Comparison of ENCODE assay signal across 23 mouse cellular contexts in genomic region chr4:131567241-131567640, GRCm38 (mm10).
"Had no signal": no experiment of that assay in that cellular context is flagged by ENCODE, and none has a peak within 500 bp of the region (broad histone marks: within the 10 kb centered on the region; RNA-seq: fewer than 3 reads in every experiment).

No protein-coding gene starts in this region.

- H3K4me3 ChIP-seq: layer of hippocampus, adult 2 months; limb, embryonic 12.5 days; limb, embryonic 15.5 days; midbrain, embryonic 12.5 days; myocyte; neural tube, embryonic 13.5 days had no signal

- H3K36me3 ChIP-seq: limb, embryonic 12.5 days; limb, embryonic 15.5 days; midbrain, embryonic 12.5 days; neural tube, embryonic 13.5 days had no signal

- H3K27me3 ChIP-seq: limb, embryonic 12.5 days; limb, embryonic 15.5 days; neural tube, embryonic 13.5 days had no signal

- DNase-seq: kidney, adult 2 months; kidney, postnatal 25 days; layer of hippocampus, adult 9-11 months; liver, postnatal 0 days; lung, embryonic 14.5 days; right cerebral cortex, adult 18-20 months; right cerebral cortex, postnatal 14 days; right cerebral cortex, postnatal 4 days; thymus, adult 2 months; thymus, postnatal 14 days; thymus, postnatal 4 days had no signal

- H3K4me1 ChIP-seq: limb, embryonic 15.5 days; midbrain, embryonic 12.5 days had no signal

- H3K9me3 ChIP-seq: limb, embryonic 12.5 days; limb, embryonic 15.5 days; midbrain, embryonic 12.5 days; neural tube, embryonic 13.5 days had no signal

- H3K9ac ChIP-seq: limb, embryonic 12.5 days; limb, embryonic 15.5 days; liver, embryonic 14.5 days; liver, postnatal 0 days; lung, embryonic 14.5 days; midbrain, embryonic 12.5 days; neural tube, embryonic 13.5 days had no signal

- ATAC-seq: liver, postnatal 0 days; lung, postnatal 0 days had no signal

- H3K4me2 ChIP-seq: limb, embryonic 12.5 days; limb, embryonic 15.5 days; liver, embryonic 11.5 days; lung, embryonic 14.5 days; midbrain, embryonic 12.5 days; neural tube, embryonic 13.5 days had no signal

- H3K27ac ChIP-seq: kidney, postnatal 0 days; layer of hippocampus, adult 2 months; limb, embryonic 12.5 days; limb, embryonic 15.5 days; liver, embryonic 14.5 days; macrophage; midbrain, embryonic 12.5 days; neural tube, embryonic 13.5 days; stomach, postnatal 0 days had no signal
